Mouse (Mus musculus) midbrain, postnatal 0 days (tissue): ENCODE measurements around the gene Ephb1. TPM values are rescaled to one million over a fixed set of nuclear protein-coding genes. Genes with fewer than 3 reads are reported as not detected.

Source experiments
- ATAC-seq: fragments of 200-750 bp; cut with Nextera tagmentation; 2 replicates; pipeline ENCODE4 v1.8.0; 2017; ENCODE audit warnings: moderate number of reproducible peaks, mild to moderate bottlenecking, moderate TSS enrichment, moderate library complexity; ENCODE audit not compliant: low FRiP score
- DNase-seq: peaks from one replicate; pipeline ENCODE4 v3.0.0-alpha.2; 2015; ENCODE audit warnings: low spot score
- H3K27ac ChIP-seq: fragments of 300-500 bp; sonication (generic); 2 replicates; pipeline ENCODE4 v1.5.1; 2014; ENCODE audit warnings: low read depth, mild to moderate bottlenecking, low read length, mixed read lengths
- H3K27me3 ChIP-seq: fragments of 300-500 bp; sonication (generic); 2 replicates; pipeline ENCODE4 v1.6.1; 2014; ENCODE audit warnings: low read length, control low read depth, mixed read lengths; ENCODE audit not compliant: insufficient read depth
- H3K36me3 ChIP-seq: fragments of 300-500 bp; sonication (generic); 2 replicates; pipeline ENCODE4 v1.6.1; 2014; ENCODE audit warnings: low read length, control low read depth, mixed read lengths; ENCODE audit not compliant: insufficient read depth
- H3K4me1 ChIP-seq: fragments of 300-500 bp; sonication (generic); 2 replicates; pipeline ENCODE4 v1.6.1; 2014; ENCODE audit warnings: mild to moderate bottlenecking, control low read depth, antibody characterized with exemption, low read length, mixed read lengths; ENCODE audit not compliant: insufficient read depth
- H3K4me2 ChIP-seq: fragments of 300-500 bp; sonication (generic); 2 replicates; pipeline ENCODE4 v1.6.1; 2014; ENCODE audit warnings: low read depth, mild to moderate bottlenecking, low read length, mixed read lengths; ENCODE audit not compliant: poor library complexity, severe bottlenecking
- H3K4me3 ChIP-seq: fragments of 300-500 bp; sonication (generic); 2 replicates; pipeline ENCODE4 v1.5.1; 2014; ENCODE audit warnings: low read depth, mild to moderate bottlenecking, low read length, moderate library complexity
- H3K9ac ChIP-seq: fragments of 300-500 bp; sonication (generic); replicated peaks from 2 replicates; pipeline ENCODE4 v1.6.1; 2014; ENCODE audit warnings: mild to moderate bottlenecking, low read length, moderate library complexity, mixed read lengths; ENCODE audit not compliant: poor library complexity, severe bottlenecking
- H3K9me3 ChIP-seq: fragments of 300-500 bp; sonication (generic); 2 replicates; pipeline ENCODE4 v1.6.1; 2016; ENCODE audit warnings: low read length, control low read depth
- CTCF ChIP-seq: IDR thresholded peaks from 2 replicates; pipeline ENCODE4 v1.5.1; 2016; ENCODE audit warnings: antibody characterized with exemption, mild to moderate bottlenecking
- WGBS: fragments of 180-500 bp; shearing (Covaris S2); extraction: QIAGEN DNeasy Blood & Tissue Kit; methylation state at CpG from one replicate; pipeline ENCODE4 v1.1.7; 2014; 5-methylcytosine and 5-hydroxymethylcytosine counted together
- polyA plus RNA-seq: library from polyadenylated mRNA; unstranded; fragments of >200 nt; fragmentation: Nextera tagmentation; extraction: Ambion mirVana; gene quantifications from 2 replicates; pipeline ENCODE4 v1.2.1, GENCODE M21; 2015
- total RNA-seq: library from RNA; depleted of rRNA; stranded (reverse); fragments of >200 nt; gene quantifications from 2 replicates; pipeline ENCODE4 v1.2.3, GENCODE M21; 2014

Ephb1 gene
- total and polyA plus RNA-seq, 2 experiments from 2014 or later, result 69.4 to 85.9 TPM

DNA sequence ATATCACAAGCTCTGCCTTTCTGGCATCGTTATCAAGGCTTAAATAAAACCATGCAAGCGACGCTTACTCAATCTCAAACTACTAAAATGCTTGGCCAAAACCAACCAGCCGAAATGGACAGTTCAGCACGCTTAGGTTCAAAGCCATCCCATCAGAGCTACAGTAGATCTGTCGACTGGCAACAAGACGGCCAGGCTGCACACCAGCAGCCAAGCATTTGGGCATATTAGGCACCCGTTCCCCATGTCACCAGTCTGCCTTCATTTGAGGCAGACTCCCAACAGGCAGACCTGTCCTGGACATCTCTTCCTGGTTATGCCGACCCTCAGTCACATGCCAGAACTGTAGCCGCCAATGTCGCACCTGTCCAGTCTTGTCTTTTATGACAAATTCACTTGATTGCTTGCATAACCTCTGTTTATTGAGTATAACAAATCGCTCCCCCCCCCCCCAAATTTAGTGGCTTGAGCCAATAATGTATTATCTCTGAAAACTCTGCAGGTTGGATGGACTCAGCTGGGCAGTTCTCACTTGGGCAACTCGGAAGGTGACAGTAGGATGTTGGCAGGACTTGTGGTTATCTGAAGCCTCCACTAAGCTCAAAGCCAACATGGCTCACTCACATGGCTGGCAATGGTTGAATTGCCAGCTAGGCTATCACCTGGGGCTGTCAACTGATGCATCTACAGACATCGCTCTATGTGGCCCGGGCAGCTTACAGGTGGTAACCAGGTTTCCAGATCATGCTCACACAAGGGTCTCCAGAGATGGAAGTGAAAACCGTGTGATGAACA lies 24.0 kb downstream of the Ephb1 start:
- 94% methylated on average over 16 of the region's 16 CpGs for WGBS
- H3K9me3 ChIP-seq, result no peaks in the 10 kb centered on the region
- no peak for TF ChIP-seq CTCF
- DNase-seq, result no peak
- no peak for ATAC-seq
- no peak overlapping the region for H3K27ac ChIP-seq
- no peaks in the 10 kb centered on the region for H3K27me3 ChIP-seq
- no peaks in the 10 kb centered on the region for H3K4me1 ChIP-seq
- H3K36me3 ChIP-seq, result no peaks in the 10 kb centered on the region
- H3K4me3 ChIP-seq, result no peak overlapping the region
- H3K9ac ChIP-seq, result no peak overlapping the region
- no peak overlapping the region for H3K4me2 ChIP-seq

DNA sequence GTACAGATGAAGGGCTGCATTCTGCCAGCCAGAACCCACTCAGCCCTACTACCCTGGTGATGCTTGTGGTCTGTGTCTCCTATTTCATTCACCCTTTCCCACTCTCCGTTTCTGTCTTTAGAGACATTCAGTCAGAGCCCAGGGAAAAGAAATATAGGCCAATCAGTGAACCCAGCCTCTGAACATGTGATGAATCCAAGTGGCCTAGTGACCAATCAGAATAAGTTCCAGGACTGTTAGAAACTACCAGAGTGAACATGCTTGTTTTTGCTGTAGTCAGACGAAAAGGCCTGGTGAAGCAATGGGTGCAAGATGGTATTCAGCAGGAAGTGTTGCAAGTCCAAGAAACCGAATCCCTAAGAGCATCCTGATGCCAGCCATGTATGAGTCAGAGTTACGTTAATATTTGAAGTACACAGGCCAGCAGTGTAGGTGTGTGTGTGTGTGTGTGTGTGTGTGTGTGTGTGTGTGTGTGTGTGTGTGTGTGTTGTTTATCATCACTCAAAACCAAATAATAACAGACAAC lies 26.8 kb downstream of the Ephb1 start:
- WGBS, result 88% methylated on average over 4 of the region's 4 CpGs
- no peak overlapping the region for H3K4me2 ChIP-seq
- no peaks in the 10 kb centered on the region for H3K27me3 ChIP-seq
- DNase-seq (no peak), ATAC-seq (no peak)
- TF ChIP-seq CTCF, result no peak
- H3K4me3 ChIP-seq, result no peak overlapping the region
- no peak overlapping the region for H3K9ac ChIP-seq
- H3K27ac ChIP-seq, result no peak overlapping the region
- no peaks in the 10 kb centered on the region for H3K9me3 ChIP-seq
- H3K36me3 ChIP-seq, result no peaks in the 10 kb centered on the region
- no peaks in the 10 kb centered on the region for H3K4me1 ChIP-seq

GRCm38 (mm10) chr9:102315436-102315835 lies 39.1 kb downstream of the Ephb1 start:
- TF ChIP-seq CTCF, result no peak
- whole genome bisulfite sequencing, result 82% methylated on average over 6 of the region's 6 CpGs
- no peak overlapping the region for H3K27ac ChIP-seq
- no peaks in the 10 kb centered on the region for H3K4me1 ChIP-seq
- H3K9me3 ChIP-seq, result no peaks in the 10 kb centered on the region
- no peak overlapping the region for H3K4me3 ChIP-seq
- ATAC-seq (no peak), DNase-seq (no peak)
- H3K4me2 ChIP-seq, result no peak overlapping the region
- H3K9ac ChIP-seq, result no peak overlapping the region
- peaks cover 4% of the 10 kb centered on the region; the same call in 1 of the 2 replicates for H3K36me3 ChIP-seq
- no peaks in the 10 kb centered on the region for H3K27me3 ChIP-seq

GRCm38 (mm10) chr9:102314795-102315194 lies 39.7 kb downstream of the Ephb1 start:
- Histone ChIP-seq H3K4me2 (no peak overlapping the region), H3K9ac (no peak overlapping the region), H3K4me1 (no peaks in the 10 kb centered on the region), H3K4me3 (no peak overlapping the region), H3K27ac (no peak overlapping the region), H3K9me3 (no peaks in the 10 kb centered on the region), H3K27me3 (no peaks in the 10 kb centered on the region), H3K36me3 (peaks cover 4% of the 10 kb centered on the region; the same call in 1 of the 2 replicates)
- no peak for ATAC-seq
- no peak for TF ChIP-seq CTCF
- WGBS, result 80% methylated on average over 1 of the region's 1 CpGs
- no peak for DNase-seq

DNA sequence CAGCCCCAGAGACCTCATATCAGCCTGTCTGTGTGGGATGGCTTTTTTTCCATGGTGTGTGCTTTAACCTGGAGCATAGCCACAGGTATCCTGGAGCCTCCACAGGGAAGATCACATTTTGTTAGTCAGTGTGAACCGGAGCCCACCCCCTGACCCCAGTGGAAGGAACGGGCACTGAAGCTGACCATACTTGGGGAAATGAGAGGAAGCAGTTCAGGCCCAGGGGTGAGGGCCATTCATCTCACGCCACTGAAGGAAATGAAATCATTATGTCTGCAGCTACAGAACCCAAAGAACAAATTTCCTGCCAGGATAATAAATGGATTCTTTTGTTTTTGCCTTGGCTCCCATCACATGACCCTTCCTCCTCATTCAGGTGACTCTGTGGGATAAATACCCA lies 44.1 kb downstream of the Ephb1 start:
- Histone ChIP-seq H3K9me3 (no peaks in the 10 kb centered on the region), H3K9ac (no peak overlapping the region), H3K4me3 (no peak overlapping the region), H3K4me2 (no peak overlapping the region), H3K27me3 (no peaks in the 10 kb centered on the region), H3K27ac (no peak overlapping the region), H3K36me3 (no peaks in the 10 kb centered on the region), H3K4me1 (peaks cover 6% of the 10 kb centered on the region)
- 54% methylated on average over 3 of the region's 3 CpGs for WGBS
- TF ChIP-seq CTCF, result no peak
- DNase-seq (no peak), ATAC-seq (no peak)

DNA sequence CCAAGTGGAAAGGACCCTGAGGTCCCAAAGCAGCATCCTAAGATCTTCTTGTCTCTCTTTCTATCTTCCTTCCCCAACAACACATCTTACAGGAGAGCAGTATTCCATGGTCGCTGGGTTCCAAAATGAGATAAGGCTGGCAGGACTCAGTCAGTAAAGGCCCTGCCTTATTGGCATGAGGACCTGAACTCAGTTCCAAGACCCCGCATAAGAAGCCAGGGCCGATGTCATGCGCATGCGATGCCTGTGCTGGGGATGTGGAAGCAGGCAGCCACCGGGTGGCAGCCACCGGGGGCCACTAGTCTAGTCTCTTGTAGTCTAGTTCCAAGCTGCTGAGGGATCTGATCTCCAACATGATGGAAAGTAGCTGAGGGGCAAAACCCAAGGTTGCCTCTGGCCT lies 45.2 kb downstream of the Ephb1 start:
- no peaks in the 10 kb centered on the region for H3K27me3 ChIP-seq
- no peaks in the 10 kb centered on the region for H3K9me3 ChIP-seq
- no peak overlapping the region for H3K4me2 ChIP-seq
- DNase-seq (no peak), ATAC-seq (no peak)
- no peaks in the 10 kb centered on the region for H3K36me3 ChIP-seq
- no peak overlapping the region for H3K4me3 ChIP-seq
- 85% methylated on average over 7 of the region's 7 CpGs for WGBS
- peaks cover 10% of the 10 kb centered on the region for H3K4me1 ChIP-seq
- H3K27ac ChIP-seq, result no peak overlapping the region
- TF ChIP-seq CTCF, result no peak
- H3K9ac ChIP-seq, result no peak overlapping the region
